Mouse (Mus musculus) c-Kit-positive CD71-negative TER-119-negative erythroid progenitor cells, embryonic 14.5 days (primary cell): ENCODE data around the gene Igfn1.

Experiments used
- DNase-seq: peaks from one replicate; pipeline ENCODE4 v3.0.0-alpha.2; 2013; ENCODE audit warnings: low read depth

The Igfn1 gene

GRCm38 (mm10) chr1:136007211-136008158 lies 1.3 kb upstream of the Igfn1 start, which contains the start of gene Tmem9:
Gene Tmem9, plus strand, starts transcription at chr1:136008150.
- DNase-seq: peak; percentile 73

DNA sequence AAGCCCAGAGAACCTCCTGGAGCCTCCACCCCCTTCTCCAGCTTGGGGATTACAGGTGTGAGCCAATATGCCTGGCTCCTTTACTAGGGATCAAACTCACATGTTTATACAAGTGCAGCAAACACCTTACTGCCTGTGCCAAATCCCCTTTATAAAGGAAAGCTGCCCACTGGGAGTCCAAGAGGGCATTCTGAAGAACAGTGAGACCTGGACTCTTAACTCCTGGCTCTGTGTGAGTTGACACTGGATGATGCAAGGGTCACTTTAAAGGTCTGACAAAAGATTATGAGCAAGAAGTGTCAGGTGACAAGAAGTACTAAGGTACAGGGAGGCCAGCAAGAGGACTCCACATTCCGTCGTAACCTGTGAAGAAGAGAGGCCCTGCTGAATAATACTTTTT lies 4.7 kb downstream of the Igfn1 start:
- DNase-seq: no peak

- DNase-seq: no peak
Measured at GRCm38 (mm10) chr1:135999720-136000287, 6.3 kb downstream of the Igfn1 start.

- no peak for DNase-seq
Measured at GRCm38 (mm10) chr1:135997537-135997936, 8.6 kb downstream of the Igfn1 start.

- DNase-seq: no peak
Measured at GRCm38 (mm10) chr1:135993470-135993869, 12.7 kb downstream of the Igfn1 start.

- DNase-seq: no peak
Measured at GRCm38 (mm10) chr1:135989876-135990275, 16.3 kb downstream of the Igfn1 start.

GRCm38 (mm10) chr1:135984105-135984504 lies 22.0 kb downstream of the Igfn1 start:
- no peak for DNase-seq

- DNase-seq: no peak
Measured at GRCm38 (mm10) chr1:135972576-135972975, 33.6 kb downstream of the Igfn1 start.

DNA sequence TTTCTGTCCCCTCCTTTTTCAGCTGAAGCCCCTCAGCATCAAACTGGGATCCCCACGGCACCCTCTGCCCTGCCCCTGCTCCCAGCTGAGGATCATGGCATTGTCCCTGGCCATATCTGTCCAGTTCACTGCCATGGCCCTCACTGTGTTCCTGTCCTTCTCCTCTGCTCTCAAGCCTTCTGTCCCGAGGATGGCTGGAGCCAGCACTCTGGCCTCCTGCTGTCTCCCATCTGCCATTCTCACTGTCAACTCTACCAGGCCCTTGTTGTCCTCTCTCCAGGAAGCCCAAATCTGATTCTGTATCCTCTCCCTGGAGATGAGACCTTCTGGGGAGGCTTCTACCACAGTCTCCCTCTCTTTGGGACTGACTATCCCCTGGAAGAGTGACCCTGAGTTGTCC lies 35.7 kb downstream of the Igfn1 start:
- no peak for DNase-seq

DNA sequence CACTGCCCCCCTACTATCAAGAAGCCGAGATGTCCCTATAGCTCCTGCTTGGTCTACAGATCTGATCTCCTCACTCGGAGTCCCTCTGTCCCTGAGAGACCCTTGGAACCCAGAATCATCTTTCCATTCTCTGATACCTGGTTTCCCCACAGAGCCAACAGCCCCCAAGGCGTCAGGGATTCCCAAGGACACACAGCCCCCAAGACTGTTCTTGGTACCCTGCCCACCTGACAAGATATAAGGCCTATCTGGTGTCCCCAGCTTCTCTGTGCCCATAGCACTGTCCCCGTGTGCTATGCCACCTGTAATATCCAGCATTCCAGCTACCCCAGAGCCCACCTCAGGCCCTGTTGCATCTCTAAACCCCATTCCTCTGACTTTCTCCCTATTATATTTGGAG lies 38.4 kb downstream of the Igfn1 start:
- no peak for DNase-seq

DNA sequence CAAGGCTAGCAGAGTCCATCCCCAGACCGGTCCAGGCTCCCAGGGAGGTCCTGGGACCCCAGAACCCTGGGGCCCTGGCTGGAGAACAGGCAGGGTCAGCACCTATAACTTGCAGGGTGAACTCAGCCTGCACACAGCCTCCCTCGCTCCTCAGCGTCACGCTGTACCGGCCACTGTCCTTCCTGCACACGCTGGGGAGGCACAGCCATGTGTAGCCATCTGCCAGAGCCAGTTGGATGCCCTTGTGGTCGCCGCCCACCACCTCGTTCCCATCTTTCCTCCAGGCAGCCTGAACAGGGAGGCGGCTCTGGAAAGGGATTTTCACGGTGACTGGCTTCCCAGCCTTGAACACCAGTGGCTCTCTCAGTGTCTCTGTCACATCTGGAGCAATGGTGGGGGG lies 41.6 kb downstream of the Igfn1 start:
- DNase-seq: no peak

DNA sequence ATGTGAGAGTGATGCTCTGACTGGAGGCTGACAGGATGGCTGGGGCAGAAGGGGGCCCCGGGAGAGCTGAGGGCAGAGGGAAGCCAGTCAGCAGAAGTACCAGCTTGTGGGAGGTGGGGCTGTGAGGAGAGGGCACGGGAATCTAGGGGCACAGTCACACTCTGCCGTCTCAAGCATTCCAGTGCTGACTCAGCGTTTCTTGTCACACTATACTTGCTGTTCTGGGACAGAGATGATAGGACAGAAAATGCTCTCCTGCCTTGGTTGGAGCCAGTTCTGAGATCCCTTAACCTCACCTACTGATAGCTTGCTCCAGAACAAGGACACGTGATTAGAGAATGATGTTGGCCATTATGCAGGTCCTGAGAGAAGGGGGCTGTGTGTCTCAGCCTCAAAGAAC lies 43.0 kb downstream of the Igfn1 start:
- DNase-seq: no peak

DNA sequence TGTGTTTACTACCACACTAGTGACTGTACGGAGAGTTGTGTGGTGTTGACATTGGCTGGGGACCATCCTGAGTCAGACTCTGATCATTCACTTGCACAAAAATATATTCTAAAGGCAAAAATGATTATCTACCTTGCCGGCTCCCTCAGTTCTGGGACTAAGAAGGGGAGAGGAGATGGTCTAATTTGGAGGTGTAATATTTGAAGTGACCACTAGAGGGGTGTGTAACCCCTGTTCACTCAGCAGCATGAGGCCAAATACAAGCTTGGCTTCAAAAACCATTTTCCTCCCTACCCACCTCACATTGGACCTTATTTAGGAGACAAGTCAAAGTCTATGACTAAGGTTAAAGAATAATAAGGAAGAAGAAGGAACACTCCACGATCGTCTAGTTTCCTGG lies 47.7 kb downstream of the Igfn1 start:
- DNase-seq: peak; percentile 38

GRCm38 (mm10) chr1:135948871-135949270 lies 57.3 kb downstream of the Igfn1 start:
- no peak for DNase-seq

GRCm38 (mm10) chr1:135946247-135946646 lies 59.9 kb downstream of the Igfn1 start:
- DNase-seq: no peak

DNA sequence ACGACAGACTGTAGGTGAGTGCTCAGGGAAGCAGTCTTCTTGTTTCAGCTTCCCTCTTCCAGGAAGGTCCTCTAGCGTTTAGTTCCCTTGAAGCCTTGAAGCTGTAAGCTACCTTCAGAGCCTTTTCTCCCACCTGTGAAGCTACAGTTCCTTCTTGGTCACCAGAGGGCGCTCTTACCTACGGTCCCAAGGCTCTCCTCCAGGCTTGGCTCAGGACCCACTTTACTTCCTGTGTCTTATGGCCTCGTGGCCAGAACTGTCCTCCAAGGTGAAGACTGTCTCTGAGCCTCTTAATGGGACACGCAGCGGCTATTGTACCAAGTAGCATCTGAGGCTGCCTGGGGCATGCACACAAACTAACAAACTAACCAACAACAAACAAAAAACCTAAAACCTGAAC lies 60.4 kb downstream of the Igfn1 start:
- peak; percentile 47 for DNase-seq

DNA sequence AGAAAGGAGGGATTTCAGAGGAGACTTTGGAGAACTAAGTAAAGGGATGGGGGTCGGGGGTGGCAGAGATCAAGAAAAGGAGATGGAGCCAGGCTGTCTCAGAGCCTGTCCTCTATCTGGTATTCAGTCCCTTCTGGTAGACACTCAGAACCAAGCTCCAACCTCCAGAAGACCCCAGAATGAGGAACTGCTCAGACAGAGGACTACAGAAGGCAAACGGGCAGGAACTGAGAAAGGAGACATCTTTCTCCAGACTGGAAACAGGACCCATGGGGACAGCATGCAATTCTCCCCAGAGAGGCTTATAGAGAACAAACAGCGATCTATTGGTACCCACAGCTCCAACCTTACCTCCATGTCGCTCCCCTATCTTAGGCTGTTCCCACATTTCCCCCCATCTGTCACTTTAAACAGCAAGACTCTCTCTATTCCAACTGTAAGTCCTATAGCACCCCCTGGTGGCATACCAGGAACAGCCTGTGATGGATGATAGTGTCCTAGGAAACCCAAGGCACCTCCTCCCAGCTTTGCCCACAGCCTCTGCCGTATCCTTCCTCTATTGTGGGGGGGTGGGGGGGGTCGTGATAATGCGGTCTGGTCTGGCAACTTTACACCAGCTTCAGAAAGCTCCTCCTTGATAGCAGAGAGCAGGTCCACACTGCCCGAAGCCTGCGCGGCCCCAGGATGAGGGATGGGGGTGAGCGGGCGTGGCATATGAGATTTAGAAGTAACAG lies 61.4 kb downstream of the Igfn1 start:
- DNase-seq: peak; percentile 74

DNA sequence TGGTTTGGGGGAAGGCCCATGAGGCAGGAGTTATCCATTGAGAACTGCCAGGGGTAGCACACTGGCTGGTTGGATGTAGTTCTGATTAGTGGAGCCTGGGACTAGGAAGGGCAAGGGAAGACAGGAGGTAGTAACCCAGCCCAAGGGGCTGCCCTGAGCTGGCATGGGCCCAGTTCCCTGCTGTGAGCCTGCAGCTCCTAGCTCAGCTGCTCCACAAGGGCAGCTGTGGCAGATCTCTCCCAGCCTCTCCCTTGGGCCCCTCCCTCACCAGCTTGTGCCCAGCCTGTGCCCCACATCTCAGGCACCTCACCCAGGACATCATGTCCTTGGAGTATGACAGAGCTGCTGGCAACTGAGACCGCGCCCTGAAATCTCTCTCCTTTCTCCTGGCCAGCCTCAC lies 62.4 kb downstream of the Igfn1 start:
- DNase-seq: no peak

- no peak for DNase-seq
Measured at GRCm38 (mm10) chr1:135942116-135942515, 64.0 kb downstream of the Igfn1 start.

DNA sequence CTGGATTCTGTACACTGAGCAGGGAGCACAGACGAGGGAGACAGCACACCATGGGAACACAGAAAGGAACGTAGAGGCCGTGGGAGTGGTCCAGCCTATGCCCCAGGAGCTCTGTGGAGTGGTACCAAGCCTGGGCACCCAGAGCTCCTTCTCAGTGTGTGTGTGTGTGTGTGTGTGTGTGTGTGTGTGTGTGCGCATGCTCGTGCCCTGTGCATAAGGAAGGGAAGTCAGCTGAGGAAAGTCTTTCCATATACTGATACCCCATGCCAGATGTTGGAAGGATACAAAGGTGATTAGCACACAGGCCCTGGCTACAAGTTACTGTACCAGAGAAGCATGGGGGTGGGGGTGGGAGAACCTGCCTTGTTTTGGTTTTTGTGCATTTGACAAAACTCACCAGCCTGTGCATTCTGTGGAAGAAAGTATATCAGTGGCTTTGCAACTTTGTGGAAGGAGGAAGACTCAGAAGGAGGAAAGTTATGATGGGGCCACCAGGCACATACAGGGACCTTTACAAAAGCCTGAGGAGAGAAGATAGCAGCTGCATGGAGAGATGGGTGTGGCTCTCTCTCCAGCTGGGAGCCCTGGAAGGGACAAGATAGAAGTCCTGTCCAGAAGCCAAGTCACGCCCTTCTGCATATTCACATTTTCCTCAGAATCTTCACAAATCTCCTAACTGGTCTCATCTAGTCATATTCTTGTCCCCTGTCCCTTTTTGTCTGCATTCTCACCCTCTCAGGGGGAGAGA lies 64.7 kb downstream of the Igfn1 start:
- peak; percentile 22 for DNase-seq

- DNase-seq: no peak
Measured at GRCm38 (mm10) chr1:135936091-135936490, 70.1 kb downstream of the Igfn1 start.

DNA sequence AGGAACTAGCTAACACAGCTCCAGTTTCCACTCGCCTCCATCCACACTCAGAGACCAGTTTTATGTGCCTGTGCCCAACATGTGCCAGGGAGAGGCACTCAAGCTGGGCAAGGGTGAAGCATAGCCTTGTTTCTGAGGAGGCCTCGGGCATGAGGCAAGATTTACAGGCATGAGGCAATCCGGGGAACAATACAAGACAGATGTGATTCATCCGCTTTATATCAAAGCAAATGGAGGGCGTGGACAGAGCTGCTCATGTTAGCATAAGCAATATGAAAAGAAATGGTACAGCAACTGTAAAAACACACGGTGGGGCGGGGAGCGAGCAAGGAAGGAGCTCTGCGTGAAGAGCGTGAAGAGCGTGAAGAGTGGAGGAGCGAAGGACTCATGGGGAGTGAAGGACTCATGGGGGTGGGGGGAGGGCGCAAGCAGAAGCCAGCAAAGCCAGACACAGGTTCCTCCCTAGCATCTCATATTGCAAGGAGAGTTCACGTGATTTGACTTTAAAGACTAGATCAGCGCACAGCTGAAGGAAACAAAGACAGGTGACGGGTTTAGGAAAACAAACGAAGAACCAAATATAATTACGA lies 72.3 kb downstream of the Igfn1 start:
- DNase-seq: no peak
